Mouse (Mus musculus) neural tube, embryonic 14.5 days (tissue): ENCODE results near the gene Specc1l. TPM values are rescaled to one million over a fixed set of nuclear protein-coding genes. Genes with fewer than 3 reads are reported as not detected.
A peak's percentile ranks its signal among the peaks of the same experiment; 100 is the strongest.

ENCODE experiments used
- ATAC-seq: fragments of 200-750 bp; cut with Nextera tagmentation; 2 replicates; pipeline ENCODE4 v1.8.0; 2017; ENCODE audit warnings: low read depth, mild to moderate bottlenecking, moderate TSS enrichment, moderate library complexity
- H3K27ac ChIP-seq: fragments of 300-500 bp; sonication (generic); 2 replicates; pipeline ENCODE4 v1.5.1; 2014; ENCODE audit warnings: low read depth, mild to moderate bottlenecking, control low read depth, low read length, moderate library complexity, mixed read lengths
- H3K27me3 ChIP-seq: fragments of 300-500 bp; sonication (generic); 2 replicates; pipeline ENCODE4 v1.6.1; 2014; ENCODE audit warnings: low read length; ENCODE audit not compliant: control insufficient read depth, insufficient read depth
- H3K36me3 ChIP-seq: fragments of 300-500 bp; sonication (generic); 2 replicates; pipeline ENCODE4 v1.6.1; 2014; ENCODE audit warnings: low read length, mixed read lengths; ENCODE audit not compliant: control insufficient read depth, insufficient read depth
- H3K4me1 ChIP-seq: fragments of 300-500 bp; sonication (generic); 2 replicates; pipeline ENCODE4 v1.6.1; 2014; ENCODE audit warnings: low read length; ENCODE audit not compliant: control insufficient read depth, insufficient read depth
- H3K4me2 ChIP-seq: fragments of 300-500 bp; sonication (generic); 2 replicates; pipeline ENCODE4 v1.6.1; 2014; ENCODE audit warnings: mild to moderate bottlenecking, low read depth, low read length, control low read depth
- H3K4me3 ChIP-seq: fragments of 300-500 bp; sonication (generic); 2 replicates; pipeline ENCODE4 v1.5.1; 2014; ENCODE audit warnings: low read depth, low read length, control low read depth, mixed read lengths
- H3K9ac ChIP-seq: fragments of 300-500 bp; sonication (generic); replicated peaks from 2 replicates; pipeline ENCODE4 v1.6.1; 2014; ENCODE audit warnings: low read depth, mild to moderate bottlenecking, control low read depth, low read length, mixed read lengths
- H3K9me3 ChIP-seq: fragments of 300-500 bp; sonication (generic); 2 replicates; pipeline ENCODE4 v1.6.1; 2016; ENCODE audit warnings: low read length; ENCODE audit not compliant: control insufficient read depth
- WGBS: fragments of 180-500 bp; shearing (Covaris S2); extraction: QIAGEN DNeasy Blood & Tissue Kit; methylation state at CpG from one replicate; pipeline ENCODE4 v1.1.7; 2014; 5-methylcytosine and 5-hydroxymethylcytosine counted together
- polyA plus RNA-seq: library from polyadenylated mRNA; unstranded; fragments of >200 nt; fragmentation: Nextera tagmentation; extraction: Ambion mirVana; gene quantifications from 2 replicates; pipeline ENCODE4 v1.2.1, GENCODE M21; 2014

The Specc1l gene
- polyA plus RNA-seq, 1 experiment from 2014 or later: 25.5 TPM

DNA sequence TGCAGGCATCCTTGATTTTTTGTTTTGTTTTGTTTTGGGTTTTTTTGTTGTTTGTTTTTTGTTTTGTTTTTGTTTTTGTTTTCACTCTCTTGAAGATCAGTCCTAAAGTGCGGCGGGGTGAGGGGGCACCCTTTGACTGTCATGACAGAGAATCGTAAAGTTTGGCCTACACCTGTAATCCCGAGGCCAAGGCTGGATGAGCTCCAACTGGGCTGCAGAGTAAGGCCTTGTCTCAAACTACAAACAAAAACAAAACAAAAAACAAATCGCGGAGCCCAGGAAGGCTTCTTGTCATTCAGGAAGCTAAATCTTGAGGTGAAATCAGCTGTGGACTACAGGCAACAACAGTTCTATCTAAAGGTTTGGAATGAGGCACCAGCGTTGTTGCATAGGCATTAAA lies 1.1 kb downstream of the Specc1l start:
- 37% methylated on average over 7 of the region's 7 CpGs for WGBS
- Histone ChIP-seq H3K9ac (peak overlapping the region; percentile 41), H3K4me2 (peak overlapping the region; percentile 82), H3K4me1 (peaks cover 13% of the 10 kb centered on the region), H3K27me3 (no peaks in the 10 kb centered on the region), H3K4me3 (peak overlapping the region; percentile 69), H3K9me3 (no peaks in the 10 kb centered on the region), H3K27ac (peak overlapping the region; percentile 29; the same call in 1 of the 2 replicates), H3K36me3 (no peaks in the 10 kb centered on the region)
- no peak for ATAC-seq

DNA sequence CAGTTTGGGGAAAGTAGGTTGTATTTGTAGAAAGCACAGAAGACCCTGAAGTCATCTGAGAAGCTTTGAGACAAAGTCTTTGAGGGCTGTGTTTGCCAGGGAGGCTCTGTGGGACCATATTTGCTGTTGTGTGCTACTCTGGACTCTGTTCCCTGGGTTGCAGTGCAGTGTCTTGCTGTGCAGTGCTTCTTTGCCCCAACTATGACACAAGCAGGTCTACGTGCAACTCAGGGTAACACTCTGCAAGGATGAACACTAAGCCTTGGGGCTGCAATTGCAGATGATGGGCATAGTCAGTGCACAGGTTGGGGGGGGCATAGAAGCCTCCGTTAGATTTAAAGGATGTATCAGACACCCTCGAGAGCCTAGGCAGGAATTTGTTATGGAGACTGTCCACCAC lies 8.8 kb downstream of the Specc1l start:
- Histone ChIP-seq H3K27ac (no peak overlapping the region), H3K36me3 (no peaks in the 10 kb centered on the region; the same call in 1 of the 2 replicates), H3K4me1 (no peaks in the 10 kb centered on the region), H3K4me2 (no peak overlapping the region), H3K9me3 (no peaks in the 10 kb centered on the region), H3K4me3 (no peak overlapping the region), H3K9ac (no peak overlapping the region), H3K27me3 (no peaks in the 10 kb centered on the region)
- ATAC-seq: no peak
- 86% methylated on average over 3 of the region's 3 CpGs for WGBS

DNA sequence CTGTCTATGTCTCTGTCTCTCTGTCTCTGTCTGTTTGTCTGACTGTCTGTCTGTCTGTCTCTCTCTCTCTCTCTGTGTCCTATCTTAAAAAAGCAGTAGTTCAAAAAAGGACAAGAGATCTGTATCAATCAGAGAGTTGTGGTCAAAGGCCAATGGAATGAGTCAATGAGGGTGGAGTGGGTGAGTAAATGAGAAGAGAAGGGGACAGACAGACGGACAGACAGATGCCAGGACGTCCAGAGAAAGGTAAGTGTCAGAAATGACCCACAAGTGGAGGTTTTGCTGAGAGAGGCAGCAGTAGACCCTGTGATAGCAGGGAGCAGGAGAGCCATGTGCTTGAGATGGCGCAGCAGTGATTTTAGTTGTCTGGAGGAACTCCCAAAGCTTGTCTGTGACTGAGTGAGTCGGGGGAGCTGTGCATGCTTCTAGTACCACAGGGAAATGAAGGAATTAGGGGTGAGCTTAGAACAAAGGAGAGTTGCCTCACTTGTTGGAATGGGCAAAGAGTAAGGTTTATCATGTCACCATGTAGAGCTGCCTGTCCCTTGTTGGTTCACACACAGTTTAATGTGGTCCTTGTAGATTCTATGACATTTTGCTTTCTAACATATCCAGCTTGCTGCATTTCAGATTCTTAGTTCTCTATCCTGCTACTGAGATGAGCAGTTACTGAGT lies 10.2 kb downstream of the Specc1l start:
- H3K27me3 ChIP-seq: no peaks in the 10 kb centered on the region
- 77% methylated on average over 4 of the region's 4 CpGs for WGBS
- ATAC-seq: no peak
- H3K4me2 ChIP-seq: no peak overlapping the region
- no peaks in the 10 kb centered on the region for H3K9me3 ChIP-seq
- H3K4me3 ChIP-seq: no peak overlapping the region
- H3K9ac ChIP-seq: no peak overlapping the region
- H3K4me1 ChIP-seq: no peaks in the 10 kb centered on the region
- no peaks in the 10 kb centered on the region; the same call in 1 of the 2 replicates for H3K36me3 ChIP-seq
- H3K27ac ChIP-seq: no peak overlapping the region

DNA sequence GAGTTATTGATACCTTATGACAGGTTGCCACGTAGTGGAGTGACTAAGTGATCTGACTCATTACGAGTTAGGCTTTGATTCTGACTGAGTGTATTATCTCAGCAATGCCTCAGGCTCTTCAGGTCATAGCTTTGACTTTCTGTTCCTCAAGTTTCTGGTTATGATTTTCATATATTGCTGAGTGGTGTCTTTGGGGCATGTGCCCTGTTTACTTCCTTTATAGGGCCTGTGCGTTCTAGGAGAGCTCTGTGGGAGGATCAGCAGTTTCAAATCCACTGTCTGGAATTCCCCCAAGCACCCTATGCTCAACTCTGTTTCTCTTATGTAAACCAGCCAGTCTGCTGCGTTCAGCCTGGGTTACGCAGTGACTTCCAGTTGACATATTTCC lies 10.7 kb downstream of the Specc1l start:
- H3K4me1 ChIP-seq: no peaks in the 10 kb centered on the region
- H3K4me2 ChIP-seq: no peak overlapping the region
- H3K9ac ChIP-seq: no peak overlapping the region
- H3K36me3 ChIP-seq: no peaks in the 10 kb centered on the region; the same call in 1 of the 2 replicates
- no peaks in the 10 kb centered on the region for H3K27me3 ChIP-seq
- 84% methylated on average over 5 of the region's 5 CpGs for WGBS
- ATAC-seq: no peak
- H3K27ac ChIP-seq: no peak overlapping the region
- no peak overlapping the region for H3K4me3 ChIP-seq
- no peaks in the 10 kb centered on the region for H3K9me3 ChIP-seq

DNA sequence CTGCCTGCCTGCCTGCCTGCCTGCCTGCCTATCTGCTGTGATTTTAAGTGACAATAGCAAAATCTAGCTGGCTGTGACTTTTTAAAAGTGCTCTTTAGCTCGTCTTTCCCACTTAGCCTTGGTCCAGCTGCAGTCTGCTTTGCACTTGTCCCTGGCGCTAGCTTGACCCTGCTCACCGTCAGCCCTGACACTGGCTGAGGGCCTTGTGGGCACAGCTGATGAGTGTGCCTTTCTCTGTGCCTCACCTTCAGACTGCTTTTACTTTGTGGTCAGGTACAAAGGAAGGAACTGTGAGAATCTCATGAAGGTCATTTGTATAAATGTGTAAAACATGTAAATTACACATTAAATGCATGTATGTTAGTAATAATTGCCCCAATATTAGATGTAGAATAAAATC lies 12.3 kb downstream of the Specc1l start:
- Histone ChIP-seq H3K4me3 (no peak overlapping the region), H3K36me3 (no peaks in the 10 kb centered on the region; the same call in 1 of the 2 replicates), H3K9ac (no peak overlapping the region), H3K4me2 (no peak overlapping the region), H3K27me3 (no peaks in the 10 kb centered on the region), H3K4me1 (no peaks in the 10 kb centered on the region), H3K9me3 (no peaks in the 10 kb centered on the region), H3K27ac (no peak overlapping the region)
- 76% methylated on average over 3 of the region's 3 CpGs for WGBS
- no peak for ATAC-seq

DNA sequence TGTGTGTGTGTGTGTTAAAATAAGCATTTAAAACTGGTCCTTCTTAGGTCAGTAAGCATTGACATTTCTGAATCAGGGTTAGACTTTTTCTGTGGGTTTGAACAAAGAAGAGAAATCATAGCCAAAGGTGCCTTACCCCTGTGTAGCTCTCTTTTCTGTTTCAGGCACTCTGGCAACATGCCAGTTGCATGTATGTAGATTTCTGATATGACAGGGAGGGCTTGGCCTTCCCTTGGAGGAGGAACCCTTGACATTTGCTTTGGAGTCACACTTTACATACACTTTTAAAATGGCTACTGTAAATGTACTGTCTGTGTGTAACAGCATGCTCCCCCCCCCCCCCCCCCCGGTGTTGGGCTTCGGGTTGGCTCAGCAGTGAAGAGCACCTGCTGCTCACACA lies 12.8 kb downstream of the Specc1l start:
- ATAC-seq: no peak
- Histone ChIP-seq H3K27me3 (no peaks in the 10 kb centered on the region), H3K4me3 (no peak overlapping the region), H3K4me1 (no peaks in the 10 kb centered on the region), H3K36me3 (no peaks in the 10 kb centered on the region; the same call in 1 of the 2 replicates), H3K4me2 (no peak overlapping the region), H3K9ac (no peak overlapping the region), H3K9me3 (no peaks in the 10 kb centered on the region), H3K27ac (no peak overlapping the region)
- no CpG with 5 or more reads among the region's 2 CpGs for WGBS

DNA sequence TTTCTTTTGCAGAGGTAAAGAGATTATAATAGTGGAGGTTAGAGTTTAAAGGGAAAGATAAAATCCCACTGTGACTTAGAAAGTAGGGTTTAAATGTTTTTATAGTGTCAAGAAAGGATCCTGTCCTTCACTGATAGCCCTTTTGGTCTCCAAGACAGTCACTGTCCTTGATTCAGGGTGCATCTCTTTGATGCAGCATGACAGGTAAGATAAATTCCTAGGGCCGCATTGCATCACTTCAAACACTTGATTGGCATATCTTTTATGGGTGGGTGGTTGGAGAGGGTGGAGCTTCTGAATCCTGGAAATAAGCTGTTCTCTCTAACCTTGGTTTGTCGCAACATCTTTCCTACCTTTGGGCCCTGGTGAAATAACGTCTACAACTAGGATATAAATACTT lies 15.5 kb downstream of the Specc1l start:
- no peaks in the 10 kb centered on the region for H3K27me3 ChIP-seq
- H3K4me2 ChIP-seq: no peak overlapping the region
- H3K27ac ChIP-seq: no peak overlapping the region
- no peak for ATAC-seq
- H3K9me3 ChIP-seq: no peaks in the 10 kb centered on the region
- WGBS: 89% methylated on average over 3 of the region's 3 CpGs
- H3K4me1 ChIP-seq: no peaks in the 10 kb centered on the region
- no peak overlapping the region for H3K4me3 ChIP-seq
- H3K36me3 ChIP-seq: peaks cover 7% of the 10 kb centered on the region
- no peak overlapping the region for H3K9ac ChIP-seq

DNA sequence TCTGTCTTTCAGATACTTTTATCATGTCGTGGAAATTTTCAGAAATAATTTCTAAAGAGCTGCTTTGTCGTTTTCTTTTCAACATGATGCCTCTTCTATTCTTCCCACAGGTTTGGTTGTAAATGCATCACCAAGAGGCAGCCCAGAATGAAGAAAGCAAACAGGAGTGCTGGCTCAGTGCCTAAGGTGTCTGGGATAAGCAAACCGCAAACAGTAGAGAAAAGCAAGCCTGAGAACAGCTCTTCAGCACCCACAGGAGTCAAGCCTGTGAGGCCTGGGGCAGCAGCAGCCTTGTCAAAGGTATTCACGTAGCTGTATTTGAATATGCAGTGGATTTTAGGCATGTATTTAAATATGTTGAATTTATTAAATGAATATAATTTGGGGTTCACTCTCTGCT lies 18.7 kb downstream of the Specc1l start:
- no peak overlapping the region for H3K4me2 ChIP-seq
- H3K27me3 ChIP-seq: no peaks in the 10 kb centered on the region
- no peaks in the 10 kb centered on the region for H3K4me1 ChIP-seq
- no peak overlapping the region for H3K4me3 ChIP-seq
- peaks cover 7% of the 10 kb centered on the region for H3K36me3 ChIP-seq
- WGBS: 81% methylated on average over 4 of the region's 4 CpGs
- ATAC-seq: no peak
- no peak overlapping the region for H3K9ac ChIP-seq
- H3K27ac ChIP-seq: no peak overlapping the region
- H3K9me3 ChIP-seq: no peaks in the 10 kb centered on the region

DNA sequence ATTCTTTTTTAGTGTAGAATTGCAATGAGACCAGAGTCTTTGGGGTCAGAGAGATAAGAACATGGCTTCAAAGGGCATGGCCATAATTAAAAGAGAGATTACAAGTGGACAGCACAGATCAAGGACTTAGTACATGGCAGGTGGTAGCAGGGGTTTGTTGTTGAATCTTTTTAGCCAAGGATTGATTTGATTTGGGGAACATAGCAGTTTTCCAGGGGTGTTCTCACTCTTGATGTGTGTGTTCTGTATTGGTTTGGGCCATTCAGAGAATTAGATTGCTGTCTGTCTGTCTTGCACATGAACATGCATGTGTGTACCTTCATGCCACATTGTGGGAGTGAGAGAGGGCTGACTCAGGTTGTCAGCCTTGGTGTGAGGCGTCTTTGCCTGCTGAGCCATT lies 20.0 kb downstream of the Specc1l start:
- WGBS: 87% methylated on average over 1 of the region's 1 CpGs

More for the DNA sequence above, 20.0 kb downstream of the Specc1l start:
- Histone ChIP-seq H3K27me3 (no peaks in the 10 kb centered on the region), H3K9me3 (no peaks in the 10 kb centered on the region), H3K4me2 (no peak overlapping the region), H3K4me3 (no peak overlapping the region), H3K9ac (no peak overlapping the region), H3K27ac (no peak overlapping the region), H3K36me3 (peaks cover 14% of the 10 kb centered on the region), H3K4me1 (no peaks in the 10 kb centered on the region)
- ATAC-seq: no peak
